Mouse (Mus musculus): ENCODE measurements around the gene Txnip. TPM values are rescaled to one million over a fixed set of nuclear protein-coding genes. Genes with fewer than 3 reads are reported as not detected.

Txnip gene
- polyA plus RNA-seq, 1 experiment from 2014 or later, result 62.3 TPM

Other genes with a start within 250 kb of the Txnip start
- gene BC107364, start 105.7 kb upstream of the Txnip start, polyA plus RNA-seq (2014; fragmentation: Nextera tagmentation; extraction: Ambion mirVana), result not detected in 2 replicates
- gene Hfe2, start 32.8 kb upstream of the Txnip start, polyA plus RNA-seq (2014; fragmentation: Nextera tagmentation; extraction: Ambion mirVana), result 1.2 and 1.5 TPM in 2 replicates
- not detected in 2 replicates for gene Gm16253, start 19.0 kb downstream of the Txnip start, polyA plus RNA-seq (2014; fragmentation: Nextera tagmentation; extraction: Ambion mirVana)
- 13.2 and 14.2 TPM in 2 replicates for gene Polr3gl, start 36.2 kb downstream of the Txnip start, polyA plus RNA-seq (2014; fragmentation: Nextera tagmentation; extraction: Ambion mirVana)
- gene Ankrd34a, start 38.7 kb downstream of the Txnip start, polyA plus RNA-seq (2014; fragmentation: Nextera tagmentation; extraction: Ambion mirVana), result 0.90 and 1.1 TPM in 2 replicates
- gene Lix1l, start 43.2 kb downstream of the Txnip start, polyA plus RNA-seq (2014; fragmentation: Nextera tagmentation; extraction: Ambion mirVana), result 6.5 and 7.0 TPM in 2 replicates
- gene Rbm8a, start 72.0 kb downstream of the Txnip start, polyA plus RNA-seq (2014; fragmentation: Nextera tagmentation; extraction: Ambion mirVana), result 195 and 196 TPM in 2 replicates
- gene Pex11b, start 77.4 kb downstream of the Txnip start, polyA plus RNA-seq (2014; fragmentation: Nextera tagmentation; extraction: Ambion mirVana), result 54.7 and 62.3 TPM in 2 replicates
- gene Gm42957, start 77.5 kb downstream of the Txnip start, polyA plus RNA-seq (2014; fragmentation: Nextera tagmentation; extraction: Ambion mirVana), result not detected in 2 replicates
- gene Itga10, start 87.6 kb downstream of the Txnip start, polyA plus RNA-seq (2014; fragmentation: Nextera tagmentation; extraction: Ambion mirVana), result 0.59 and 0.77 TPM in 2 replicates
- 0.14 and 0.45 TPM in 2 replicates for gene Ankrd35, start 112.2 kb downstream of the Txnip start, polyA plus RNA-seq (2014; fragmentation: Nextera tagmentation; extraction: Ambion mirVana)
- gene Pias3, start 138.4 kb downstream of the Txnip start, polyA plus RNA-seq (2014; fragmentation: Nextera tagmentation; extraction: Ambion mirVana), result 33.8 and 35.5 TPM in 2 replicates
- 12.0 and 13.5 TPM in 2 replicates for gene Nudt17, start 150.6 kb downstream of the Txnip start, polyA plus RNA-seq (2014; fragmentation: Nextera tagmentation; extraction: Ambion mirVana)
- gene Polr3c, start 169.7 kb downstream of the Txnip start, polyA plus RNA-seq (2014; fragmentation: Nextera tagmentation; extraction: Ambion mirVana), result 35.9 and 37.3 TPM in 2 replicates
- 82.3 and 85.1 TPM in 2 replicates for gene Rnf115, start 169.7 kb downstream of the Txnip start, polyA plus RNA-seq (2014; fragmentation: Nextera tagmentation; extraction: Ambion mirVana)

All from embryonic facial prominence, embryonic 11.5 days (tissue).